30 mouse cellular contexts compared by ENCODE assay signal in the genomic region with DNA sequence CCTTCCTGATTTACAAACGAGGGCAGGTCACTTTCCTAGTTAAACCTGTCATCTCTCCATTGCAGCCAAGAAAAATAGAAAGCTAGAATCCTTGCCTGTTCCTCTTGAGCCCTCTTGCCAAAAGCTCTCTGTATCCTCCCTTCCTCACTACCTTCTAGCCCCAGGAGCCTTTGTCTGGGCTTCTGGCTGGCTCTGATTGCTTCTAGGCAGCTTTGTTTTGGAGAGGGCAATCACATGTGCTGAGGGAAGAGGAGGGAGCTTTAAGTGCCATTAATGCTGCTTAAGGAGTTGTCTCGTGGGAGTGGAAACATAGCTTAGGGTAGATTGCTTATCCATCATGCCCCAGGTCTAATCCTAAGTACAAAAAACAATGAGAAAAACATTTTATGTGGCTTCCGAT. TPM values are rescaled to one million over a fixed set of nuclear protein-coding genes. Genes with fewer than 3 reads are reported as not detected.
"Had no signal": no experiment of that assay in that cellular context is flagged by ENCODE, and none has a peak within 500 bp of the region (broad histone marks: within the 10 kb centered on the region; RNA-seq: fewer than 3 reads in every experiment).

No protein-coding gene starts in this region.

- H3K27ac ChIP-seq: intestine, embryonic 15.5 days; kidney, embryonic 15.5 days; left cerebral cortex, adult 2 months; liver, embryonic 13.5 days; neural tube, embryonic 13.5 days; stomach, embryonic 15.5 days had no signal

- H3K9ac ChIP-seq: intestine, embryonic 15.5 days; kidney, embryonic 15.5 days; liver, embryonic 13.5 days; neural tube, embryonic 13.5 days; stomach, embryonic 15.5 days had no signal

- H3K4me2 ChIP-seq: intestine, embryonic 15.5 days; kidney, embryonic 15.5 days; liver, embryonic 13.5 days; neural tube, embryonic 13.5 days; stomach, embryonic 15.5 days had no signal

- H3K4me3 ChIP-seq: intestine, embryonic 15.5 days; kidney, embryonic 15.5 days; left cerebral cortex, adult 2 months; liver, embryonic 13.5 days; myocyte; neural tube, embryonic 13.5 days; stomach, embryonic 15.5 days had no signal

- DNase-seq: kidney, adult 11 months; kidney, adult 8-10 months; kidney, postnatal 10 days; kidney, postnatal 36 days; layer of hippocampus, postnatal 36 days; liver, embryonic 13.5 days; lung, adult 2 months; lung, postnatal 4 days; right cerebral cortex, adult 18-20 months; right cerebral cortex, postnatal 14 days; right cerebral cortex, postnatal 4 days; thymus, postnatal 25 days had no signal

- H3K4me1 ChIP-seq: intestine, embryonic 15.5 days; kidney, embryonic 15.5 days; liver, embryonic 13.5 days; stomach, embryonic 15.5 days had no signal

- H3K27me3 ChIP-seq: intestine, embryonic 15.5 days; kidney, embryonic 15.5 days; liver, embryonic 13.5 days; neural tube, embryonic 13.5 days; stomach, embryonic 15.5 days had no signal

- ATAC-seq: intestine, embryonic 15.5 days had no signal

- H3K9me3 ChIP-seq: intestine, embryonic 15.5 days; kidney, embryonic 15.5 days; liver, embryonic 13.5 days; neural tube, embryonic 13.5 days; stomach, embryonic 15.5 days had no signal

- H3K36me3 ChIP-seq: intestine, embryonic 15.5 days; kidney, embryonic 15.5 days; liver, embryonic 13.5 days; neural tube, embryonic 13.5 days; stomach, embryonic 15.5 days had no signal

RNA-seq across cellular contexts. Expression of gene Pnpla5, which starts 17.1 kb away (rescaled TPM):
- total RNA-seq: layer of hippocampus, adult 8-10 months; layer of hippocampus, postnatal 10 days; layer of hippocampus, postnatal 36 days; left cerebral cortex, adult 2 months; left cerebral cortex, postnatal 10 days; left cerebral cortex, postnatal 36 days; megakaryocyte progenitor cell, adult 5-6 weeks; megakaryocyte-erythroid progenitor cell, adult 5-6 weeks; monocyte, adult 5-6 weeks; neutrophil, adult 5-6 weeks had no signal
- polyA plus RNA-seq: intestine, embryonic 15.5 days; kidney, embryonic 15.5 days; limb, embryonic 11.5 days; limb, embryonic 14.5 days; liver, embryonic 13.5 days; lung, embryonic 16.5 days; myocyte; neural tube, embryonic 13.5 days; stomach, embryonic 15.5 days had no signal

RNA-seq across cellular contexts. Expression of gene Pnpla3, which starts 27.5 kb away (rescaled TPM):
- total RNA-seq: megakaryocyte progenitor cell, adult 5-6 weeks; megakaryocyte-erythroid progenitor cell, adult 5-6 weeks; monocyte, adult 5-6 weeks; neutrophil, adult 5-6 weeks had no signal
- polyA plus RNA-seq: limb, embryonic 11.5 days; lung, embryonic 16.5 days had no signal

RNA-seq across cellular contexts. Expression of gene Sult4a1, which starts 34.6 kb away (rescaled TPM):
- total RNA-seq: liver, adult 2 months; megakaryocyte progenitor cell, adult 5-6 weeks; megakaryocyte-erythroid progenitor cell, adult 5-6 weeks; neutrophil, adult 5-6 weeks had no signal
- polyA plus RNA-seq: liver, adult 2 months; myocyte had no signal
